Mouse (Mus musculus): ENCODE results near the gene Orc3. TPM values are rescaled to one million over a fixed set of nuclear protein-coding genes. Genes with fewer than 3 reads are reported as not detected.
"Not testable (repeated sequence)": the region's sequence is repeated elsewhere in the genome, so short reads cannot be mapped to it uniquely, and the experiment has no call there.

Orc3 gene
- polyA plus RNA-seq, 1 experiment from 2014 or later: 29.4 TPM

GRCm38 (mm10) chr4:34581990-34582389, 32.8 kb downstream of the Orc3 start:
- Histone ChIP-seq H3K36me3 (ENCODE audit: control insufficient read depth, insufficient read depth, low read length) (peaks cover 20% of the 10 kb centered on the region), H3K27ac (replicated peaks) (no peak overlapping the region), H3K27me3 (ENCODE audit: control insufficient read depth, insufficient read depth, low read length) (no peaks in the 10 kb centered on the region), H3K9ac (ENCODE audit: low read length) (no peak overlapping the region), H3K4me3 (ENCODE audit: low read depth, low read length) (no peak overlapping the region), H3K9me3 (ENCODE audit: control insufficient read depth, low read length) (no peaks in the 10 kb centered on the region), H3K4me1 (replicated peaks; ENCODE audit: control insufficient read depth, insufficient read depth) (no peaks in the 10 kb centered on the region), H3K4me2 (replicated peaks; ENCODE audit: low read depth) (no peak overlapping the region)
- ATAC-seq (ENCODE audit: low FRiP score, low TSS enrichment): peak; percentile 53; the same call in 1 of the 2 replicates
- WGBS: 49% methylated on average over 7 of the region's 7 CpGs
- TF ChIP-seq CTCF (IDR thresholded peaks at IDR 0.05; ENCODE audit: low read depth) (no peak), EP300 (optimal IDR thresholded peaks at IDR 0.05) (no peak)
- no peak for DNase-seq (ENCODE audit: low spot score)

GRCm38 (mm10) chr4:34581489-34581888, 33.3 kb downstream of the Orc3 start:
- H3K4me3 ChIP-seq (ENCODE audit: low read depth, low read length); H3K4me1 ChIP-seq (replicated peaks; ENCODE audit: control insufficient read depth, insufficient read depth); DNase-seq (ENCODE audit: low spot score); H3K4me2 ChIP-seq (replicated peaks; ENCODE audit: low read depth); H3K9me3 ChIP-seq (ENCODE audit: control insufficient read depth, low read length); H3K9ac ChIP-seq (ENCODE audit: low read length); H3K27ac ChIP-seq (replicated peaks); H3K27me3 ChIP-seq (ENCODE audit: control insufficient read depth, insufficient read depth, low read length); ATAC-seq (ENCODE audit: low FRiP score, low TSS enrichment): not testable (repeated sequence)
- WGBS: 82% methylated on average over 1 of the region's 1 CpGs
- peaks cover 21% of the 10 kb centered on the region; the same call in 1 of the 2 replicates for H3K36me3 ChIP-seq (ENCODE audit: control insufficient read depth, insufficient read depth, low read length)

- DNase-seq (ENCODE audit: low spot score) (no peak), ATAC-seq (ENCODE audit: low FRiP score, low TSS enrichment) (no peak)
- Histone ChIP-seq H3K4me2 (replicated peaks; ENCODE audit: low read depth) (no peak overlapping the region), H3K4me3 (ENCODE audit: low read depth, low read length) (no peak overlapping the region), H3K4me1 (replicated peaks; ENCODE audit: control insufficient read depth, insufficient read depth) (no peaks in the 10 kb centered on the region), H3K27ac (replicated peaks) (no peak overlapping the region), H3K9me3 (ENCODE audit: control insufficient read depth, low read length) (no peaks in the 10 kb centered on the region), H3K36me3 (ENCODE audit: control insufficient read depth, insufficient read depth, low read length) (peaks cover 21% of the 10 kb centered on the region; the same call in 1 of the 2 replicates), H3K27me3 (ENCODE audit: control insufficient read depth, insufficient read depth, low read length) (no peaks in the 10 kb centered on the region), H3K9ac (ENCODE audit: low read length) (no peak overlapping the region)
- TF ChIP-seq CTCF (IDR thresholded peaks at IDR 0.05; ENCODE audit: low read depth) (peak; percentile 6; the same call in 1 of the 2 replicates), EP300 (optimal IDR thresholded peaks at IDR 0.05) (no peak)
- WGBS: 52% methylated on average over 1 of the region's 1 CpGs
Observed at GRCm38 (mm10) chr4:34579215-34579614, 35.5 kb downstream of the Orc3 start.

- Histone ChIP-seq H3K36me3 (ENCODE audit: control insufficient read depth, insufficient read depth, low read length) (peaks cover 16% of the 10 kb centered on the region), H3K27me3 (ENCODE audit: control insufficient read depth, insufficient read depth, low read length) (no peaks in the 10 kb centered on the region), H3K4me2 (replicated peaks; ENCODE audit: low read depth) (no peak overlapping the region), H3K9ac (ENCODE audit: low read length) (no peak overlapping the region), H3K9me3 (ENCODE audit: control insufficient read depth, low read length) (no peaks in the 10 kb centered on the region), H3K27ac (replicated peaks) (no peak overlapping the region), H3K4me1 (replicated peaks; ENCODE audit: control insufficient read depth, insufficient read depth) (no peaks in the 10 kb centered on the region), H3K4me3 (ENCODE audit: low read depth, low read length) (no peak overlapping the region)
- TF ChIP-seq CTCF (IDR thresholded peaks at IDR 0.05; ENCODE audit: low read depth): peak; percentile 61
- TF ChIP-seq EP300 (optimal IDR thresholded peaks at IDR 0.05): no peak
- no peak for DNase-seq (ENCODE audit: low spot score)
- WGBS: 90% methylated on average over 2 of the region's 2 CpGs
- no peak for ATAC-seq (ENCODE audit: low FRiP score, low TSS enrichment)
Observed at GRCm38 (mm10) chr4:34577028-34577427, 37.7 kb downstream of the Orc3 start.

GRCm38 (mm10) chr4:34572876-34573275, 41.9 kb downstream of the Orc3 start:
- Histone ChIP-seq H3K4me1 (replicated peaks; ENCODE audit: control insufficient read depth, insufficient read depth) (no peaks in the 10 kb centered on the region), H3K9me3 (ENCODE audit: control insufficient read depth, low read length) (no peaks in the 10 kb centered on the region), H3K36me3 (ENCODE audit: control insufficient read depth, insufficient read depth, low read length) (peaks cover 9% of the 10 kb centered on the region), H3K27me3 (ENCODE audit: control insufficient read depth, insufficient read depth, low read length) (no peaks in the 10 kb centered on the region), H3K4me3 (ENCODE audit: low read depth, low read length) (no peak overlapping the region), H3K9ac (ENCODE audit: low read length) (no peak overlapping the region), H3K4me2 (replicated peaks; ENCODE audit: low read depth) (no peak overlapping the region), H3K27ac (replicated peaks) (no peak overlapping the region)
- TF ChIP-seq CTCF (IDR thresholded peaks at IDR 0.05; ENCODE audit: low read depth) (no peak), EP300 (optimal IDR thresholded peaks at IDR 0.05) (no peak)
- DNase-seq (ENCODE audit: low spot score) (no peak), ATAC-seq (ENCODE audit: low FRiP score, low TSS enrichment) (no peak)
- WGBS: 74% methylated on average over 2 of the region's 2 CpGs

- TF ChIP-seq CTCF (IDR thresholded peaks at IDR 0.05; ENCODE audit: low read depth) (no peak), EP300 (optimal IDR thresholded peaks at IDR 0.05) (no peak)
- H3K9ac ChIP-seq (ENCODE audit: low read length): no peak overlapping the region
- H3K36me3 ChIP-seq (ENCODE audit: control insufficient read depth, insufficient read depth, low read length): no peaks in the 10 kb centered on the region
- ATAC-seq (ENCODE audit: low FRiP score, low TSS enrichment) (no peak), DNase-seq (ENCODE audit: low spot score) (no peak)
- no peaks in the 10 kb centered on the region for H3K4me1 ChIP-seq (replicated peaks; ENCODE audit: control insufficient read depth, insufficient read depth)
- H3K27me3 ChIP-seq (ENCODE audit: control insufficient read depth, insufficient read depth, low read length): no peaks in the 10 kb centered on the region
- no peak overlapping the region for H3K4me2 ChIP-seq (replicated peaks; ENCODE audit: low read depth)
- H3K27ac ChIP-seq (replicated peaks): no peak overlapping the region
- no peaks in the 10 kb centered on the region for H3K9me3 ChIP-seq (ENCODE audit: control insufficient read depth, low read length)
- whole genome bisulfite sequencing: 73% methylated on average over 6 of the region's 6 CpGs
- no peak overlapping the region for H3K4me3 ChIP-seq (ENCODE audit: low read depth, low read length)
Observed at GRCm38 (mm10) chr4:34566226-34566625, 48.5 kb downstream of the Orc3 start.

All from stomach, postnatal 0 days (tissue).